Mouse (Mus musculus) T-cell, adult 2 months (primary cell): ENCODE measurements around the gene Acta1.

Source experiments
- DNase-seq: peaks from one replicate; pipeline ENCODE4 v3.0.0; 2022; ENCODE audit warnings: low spot score

Gene Acta1

DNA sequence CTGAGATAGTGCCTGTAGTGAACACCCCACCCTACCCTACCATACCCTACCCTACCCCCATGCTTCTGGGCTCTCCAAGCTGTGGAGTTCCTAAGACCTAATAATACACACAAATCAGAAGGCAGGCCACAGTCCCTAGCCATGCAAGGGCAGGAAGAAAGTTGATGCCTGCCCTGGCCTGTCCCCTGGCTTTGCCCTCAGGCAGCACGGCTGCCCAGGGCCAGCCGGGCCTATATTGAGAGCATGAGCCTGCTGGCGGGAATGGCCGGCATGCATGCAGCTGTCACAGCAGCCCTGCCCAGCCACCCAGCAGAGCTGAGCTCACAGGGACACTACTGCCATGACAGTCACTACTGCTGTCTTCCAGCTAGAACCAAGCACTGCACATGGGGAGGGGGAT is 11.5 kb downstream of the Acta1 start:
- DNase-seq: no peak

- DNase-seq: no peak
Measured at GRCm38 (mm10) chr8:123882412-123882811, 12.1 kb downstream of the Acta1 start.

DNA sequence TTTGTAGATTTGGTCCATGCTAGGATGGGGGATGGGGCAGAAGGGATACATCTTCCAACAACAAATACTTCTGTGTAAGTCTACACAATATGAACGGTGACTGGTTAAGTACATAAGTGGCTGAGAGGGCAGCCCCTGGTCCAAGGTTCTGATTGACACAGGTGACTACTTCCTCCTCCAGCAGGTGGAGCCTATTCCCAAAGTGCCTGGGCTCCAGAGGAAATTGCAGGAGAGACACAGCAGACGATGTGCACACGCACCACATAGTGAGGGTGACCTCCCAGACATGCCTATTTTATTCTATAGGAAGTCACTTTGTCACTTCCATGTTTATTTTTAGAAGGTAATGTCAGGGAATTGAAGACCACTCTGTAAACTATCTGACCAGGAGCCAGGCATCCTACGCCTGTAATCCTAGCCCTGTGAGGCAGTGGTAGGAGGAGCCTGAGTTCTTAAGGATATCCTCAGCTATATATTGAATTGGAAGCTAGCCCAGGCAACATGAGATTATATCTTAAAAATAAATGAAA is 13.7 kb downstream of the Acta1 start:
- no peak for DNase-seq

GRCm38 (mm10) chr8:123880271-123880670 is 14.3 kb downstream of the Acta1 start:
- no peak for DNase-seq

DNA sequence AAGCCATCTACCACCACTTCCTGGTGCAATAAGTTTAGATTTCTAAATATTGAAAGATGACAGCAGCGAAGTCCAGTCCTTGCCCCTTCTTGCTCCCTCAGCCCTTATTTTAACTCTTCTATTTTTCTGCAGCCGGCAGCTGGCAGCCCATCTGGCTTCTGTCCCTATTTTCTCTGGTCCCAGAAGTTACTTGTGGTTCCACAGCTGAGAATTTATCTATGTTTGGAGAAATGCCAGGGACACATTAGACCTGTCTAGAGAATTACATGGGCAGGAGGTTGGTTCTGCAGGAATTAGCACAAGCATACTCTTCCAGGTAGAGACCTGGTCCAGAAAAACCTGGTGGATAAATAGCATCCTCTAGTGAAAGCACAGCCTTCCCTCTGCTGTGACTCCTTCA is 16.7 kb downstream of the Acta1 start:
- DNase-seq: no peak

- DNase-seq: no peak
Measured at GRCm38 (mm10) chr8:123874324-123874723, 20.2 kb downstream of the Acta1 start.

DNA sequence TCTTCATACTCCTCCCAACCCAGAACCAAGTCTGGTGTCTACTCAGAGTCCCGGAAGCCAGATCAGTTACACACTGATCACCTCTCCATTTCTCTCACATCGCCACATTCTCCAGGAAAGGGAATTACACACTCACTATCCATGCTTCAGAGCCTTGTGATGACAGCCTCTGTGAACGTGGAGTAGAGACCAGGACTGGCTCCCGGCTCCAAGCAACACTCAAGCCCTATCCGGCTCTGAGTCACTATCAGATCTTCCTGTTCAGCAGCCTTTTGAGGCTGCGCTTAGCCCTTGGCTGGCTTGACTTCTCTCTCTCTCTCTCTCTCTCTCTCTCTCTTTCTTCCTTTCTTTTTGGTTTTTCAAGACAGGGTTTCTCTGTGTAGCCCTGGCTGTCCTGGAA is 21.2 kb downstream of the Acta1 start:
- no peak for DNase-seq

- DNase-seq: no peak
Measured at GRCm38 (mm10) chr8:123872048-123872447, 22.5 kb downstream of the Acta1 start.

- DNase-seq: no peak
Measured at GRCm38 (mm10) chr8:123866971-123867370, 27.6 kb downstream of the Acta1 start.

GRCm38 (mm10) chr8:123865786-123866185 is 28.8 kb downstream of the Acta1 start:
- DNase-seq: no peak

- no peak for DNase-seq
Measured at GRCm38 (mm10) chr8:123860386-123860785, 34.2 kb downstream of the Acta1 start.

GRCm38 (mm10) chr8:123859648-123860259 is 34.8 kb downstream of the Acta1 start, which contains the start of gene Ccsap:
Ccsap (minus strand) TSS chr8:123860209.
- peak; percentile 71 for DNase-seq

DNA sequence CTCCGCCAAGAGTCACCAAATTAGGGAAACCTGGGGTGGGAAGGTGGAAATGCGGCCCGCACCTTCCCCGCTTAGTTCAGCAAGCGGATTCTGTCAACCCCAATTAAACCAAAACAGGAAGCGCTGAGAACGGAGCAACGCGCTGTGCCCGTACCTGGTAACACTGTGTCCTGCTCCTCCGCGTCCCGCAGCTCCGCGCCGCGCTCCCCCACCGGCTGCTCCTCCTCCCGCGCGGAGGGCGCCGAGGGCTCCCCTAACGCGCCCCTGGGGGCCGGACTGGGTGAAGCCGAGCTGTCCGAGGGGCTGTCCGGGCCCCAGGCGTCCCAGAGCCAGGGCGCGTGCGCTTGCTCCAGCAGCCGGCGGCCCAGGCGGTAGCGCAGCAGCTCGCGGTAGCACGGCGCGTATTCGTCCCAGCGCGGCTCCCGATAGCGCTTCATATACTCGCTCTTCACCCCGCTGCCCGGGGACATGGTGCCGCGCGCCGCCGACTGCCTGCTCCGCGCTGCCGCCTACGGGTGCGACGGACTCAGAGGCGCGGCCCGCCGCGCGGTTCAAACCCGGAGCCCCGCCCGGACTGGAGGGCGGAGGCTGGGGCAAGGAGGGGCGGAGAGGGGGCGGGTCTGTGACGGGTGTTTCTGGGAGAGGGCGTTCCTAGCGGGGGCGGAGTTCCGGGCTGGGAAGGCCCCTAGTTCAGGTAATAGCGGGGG is 35.5 kb downstream of the Acta1 start:
- peak; percentile 91 for DNase-seq

- no peak for DNase-seq
Measured at GRCm38 (mm10) chr8:123858574-123858940, 36.0 kb downstream of the Acta1 start.

DNA sequence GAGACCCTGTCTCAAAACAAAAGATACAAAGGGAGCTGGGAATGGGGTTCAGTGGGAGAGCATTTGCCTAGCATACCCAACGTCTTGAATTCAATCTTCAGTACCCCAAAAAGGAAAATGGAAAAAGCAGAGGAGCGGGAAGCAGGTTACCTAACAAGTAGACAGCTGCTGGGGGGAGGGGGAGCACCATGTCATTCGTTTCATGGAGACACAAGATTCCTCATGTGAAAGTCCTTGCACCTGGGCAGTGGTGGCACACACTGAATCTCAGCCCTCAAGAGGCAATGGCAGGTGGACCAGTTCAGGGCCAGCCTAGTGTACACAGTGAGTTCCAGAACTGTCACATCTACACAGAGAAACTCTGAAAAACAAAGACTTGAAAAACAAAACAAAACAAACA is 37.2 kb downstream of the Acta1 start:
- DNase-seq: no peak

DNA sequence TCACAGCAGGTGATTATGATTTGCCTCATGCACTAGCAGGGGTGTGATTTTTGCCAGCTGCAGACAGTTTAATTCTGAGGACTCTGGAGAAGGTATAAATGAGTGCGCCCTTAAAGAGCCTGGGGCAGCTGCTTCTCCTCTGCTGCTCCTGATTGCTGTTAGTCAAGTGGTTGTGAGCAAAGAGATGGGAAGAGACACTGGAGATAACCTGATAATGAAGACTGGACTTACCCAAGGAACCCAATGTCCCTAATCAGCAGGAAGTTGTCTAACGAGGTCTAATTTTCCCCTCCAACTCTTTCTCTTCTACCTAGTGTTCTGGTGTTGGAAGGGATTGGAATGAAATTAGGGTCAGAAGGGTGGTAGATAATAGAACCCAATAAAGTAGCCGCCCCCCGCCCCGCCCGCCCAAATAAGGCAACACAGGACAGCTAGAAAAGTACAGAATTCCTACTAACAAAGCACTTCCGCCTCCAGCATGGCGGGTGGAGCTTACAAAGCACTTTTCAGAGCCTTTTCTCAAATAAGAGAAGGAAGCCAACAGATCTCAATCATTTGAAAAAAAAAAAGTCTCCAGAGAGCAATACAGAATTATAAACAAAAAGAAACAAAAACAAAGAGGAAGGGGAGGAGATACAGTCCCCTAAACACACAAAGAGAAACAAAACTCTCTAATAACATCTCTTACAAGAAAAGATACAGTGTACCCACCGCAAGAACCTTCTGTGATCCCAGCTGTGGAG is 39.6 kb downstream of the Acta1 start:
- DNase-seq: no peak

DNA sequence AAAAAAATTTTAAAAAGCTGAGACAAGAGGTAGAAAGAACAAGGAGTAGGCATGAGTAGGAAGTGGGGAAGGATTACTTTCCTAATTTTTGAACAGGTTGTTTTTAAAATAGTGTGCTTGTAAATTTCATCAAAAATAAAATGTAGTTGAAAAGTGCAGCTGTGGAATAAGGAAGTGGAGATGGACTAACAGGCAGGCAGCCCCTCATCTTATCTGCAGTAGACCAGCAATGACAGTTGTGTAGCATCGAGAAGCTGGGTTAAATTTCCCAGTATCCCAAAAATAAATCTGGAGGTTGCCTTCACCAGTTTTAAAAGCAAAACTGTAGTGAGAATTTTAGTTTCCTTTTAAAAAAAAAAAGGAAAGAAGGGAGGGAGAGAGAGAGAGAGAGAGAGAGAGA is 40.3 kb downstream of the Acta1 start:
- no peak for DNase-seq

- DNase-seq: no peak
Measured at GRCm38 (mm10) chr8:123851590-123851989, 43.0 kb downstream of the Acta1 start.

- DNase-seq: no peak
Measured at GRCm38 (mm10) chr8:123849352-123849751, 45.2 kb downstream of the Acta1 start.

DNA sequence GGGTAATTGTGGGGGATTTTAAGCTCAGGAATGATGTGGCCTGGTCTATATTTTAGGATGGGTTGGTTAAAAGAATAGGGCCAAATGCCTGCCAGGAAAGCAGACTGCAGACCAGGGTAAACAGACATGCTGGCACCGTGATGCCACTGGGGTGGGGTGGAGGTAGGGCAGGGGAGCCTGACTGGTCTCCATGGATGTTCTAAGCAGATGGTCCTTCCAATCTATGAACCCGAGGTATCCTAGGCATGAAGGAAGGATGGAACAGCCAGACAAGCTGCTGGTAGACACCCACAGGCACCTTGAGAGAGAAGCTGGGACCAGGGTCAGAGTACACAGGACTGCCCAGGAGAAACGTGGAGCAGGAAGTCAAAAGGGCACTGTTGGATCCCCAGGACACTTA is 47.0 kb downstream of the Acta1 start:
- no peak for DNase-seq

DNA sequence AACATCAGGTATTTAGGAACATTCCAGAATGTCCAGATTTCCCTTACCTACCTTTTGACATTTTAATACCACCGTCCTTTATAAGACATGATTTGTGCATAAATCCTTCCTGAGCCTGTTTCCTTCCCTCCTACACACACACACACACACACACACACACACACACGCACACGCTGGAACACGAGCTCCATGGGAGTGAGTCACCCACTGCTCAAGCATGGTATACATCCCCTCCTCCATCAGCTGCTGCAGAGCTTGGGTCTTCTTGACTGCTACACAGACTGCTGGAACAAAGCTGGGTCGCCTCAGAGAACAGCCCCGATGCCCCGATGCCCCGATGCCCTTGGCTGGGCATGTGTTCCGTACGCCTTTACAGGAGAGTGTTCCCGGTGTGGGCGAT is 48.0 kb downstream of the Acta1 start:
- no peak for DNase-seq

DNA sequence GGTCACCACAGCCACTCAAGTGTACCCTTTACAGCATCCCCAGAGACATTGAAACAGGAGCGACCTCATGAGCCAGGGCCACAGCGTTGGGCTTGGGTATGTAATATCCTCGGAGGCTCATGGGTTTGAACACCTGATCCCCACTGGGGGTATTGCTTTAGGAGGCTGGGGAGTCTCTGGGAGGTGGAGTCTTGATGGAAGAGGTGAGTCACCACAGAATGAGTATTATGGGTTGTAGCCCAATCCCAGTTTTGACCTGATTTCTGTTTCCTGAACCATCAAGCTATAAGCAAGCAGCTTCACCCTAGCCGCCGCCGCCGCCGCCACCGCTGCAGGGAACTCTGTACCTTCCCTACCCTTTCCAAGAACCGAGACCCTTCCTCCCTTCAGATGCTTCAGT is 48.6 kb downstream of the Acta1 start:
- DNase-seq: no peak

DNA sequence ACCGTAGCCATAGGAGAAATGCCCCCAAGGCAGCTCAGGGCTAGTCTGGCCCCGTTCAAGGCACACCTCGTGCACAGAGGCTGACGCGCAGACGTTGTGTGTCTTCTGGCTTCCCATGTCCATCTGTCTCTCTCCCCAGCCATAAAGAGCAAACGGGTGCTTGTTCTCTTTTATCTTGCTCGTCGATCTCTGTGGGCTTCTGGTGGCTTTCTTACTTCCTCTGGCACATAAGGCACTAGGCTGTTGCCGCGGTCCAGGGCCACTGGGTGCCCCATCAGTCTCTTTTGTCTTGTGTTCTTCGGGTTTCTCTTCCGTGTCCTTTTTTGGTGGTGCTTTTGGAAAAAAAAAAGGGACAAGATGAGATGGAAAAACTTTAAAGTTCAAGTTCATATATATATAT is 49.4 kb downstream of the Acta1 start:
- DNase-seq: no peak
